Mouse (Mus musculus): ENCODE measurements around the gene Atf6. TPM values are rescaled to one million over a fixed set of nuclear protein-coding genes. Genes with fewer than 3 reads are reported as not detected.

Atf6 gene
- total and polyA plus RNA-seq, 2 experiments = 14.3 to 30.1 TPM

- no peak overlapping the region for H3K9ac ChIP-seq (ENCODE audit: low read depth, low read length)
- TF ChIP-seq CTCF (IDR thresholded peaks at IDR 0.05; ENCODE audit: low read depth, low read length) (no peak), POLR2A (IDR thresholded peaks at IDR 0.05; ENCODE audit: extremely low read depth, insufficient read depth, low read length) (no peak)
- WGBS = 55% methylated on average over 5 of the region's 5 CpGs
- no peak for DNase-seq (ENCODE audit: extremely low read depth, low read depth, low spot score)
- H3K4me1 ChIP-seq (ENCODE audit: control insufficient read depth, insufficient read depth, low read length) = peaks cover 20% of the 10 kb centered on the region
- no peaks in the 10 kb centered on the region for H3K79me2 ChIP-seq (ENCODE audit: control insufficient read depth, insufficient read depth, low read length)
- no peaks in the 10 kb centered on the region for H3K27me3 ChIP-seq (ENCODE audit: control insufficient read depth, insufficient read depth, low read length)
- no peak overlapping the region for H3K27ac ChIP-seq (replicated peaks; ENCODE audit: insufficient read depth, low read depth, low read length)
- H3K4me3 ChIP-seq (ENCODE audit: insufficient read depth, low read depth, low read length) = no peak overlapping the region
- no peaks in the 10 kb centered on the region for H3K36me3 ChIP-seq (ENCODE audit: control insufficient read depth, insufficient read depth, low read length)
These were observed 176.3 kb downstream of the Atf6 start for GRCm38 (mm10) chr1:170691301-170691700.

GRCm38 (mm10) chr1:170689773-170690172 lies 177.8 kb downstream of the Atf6 start:
- Histone ChIP-seq H3K4me1 (ENCODE audit: control insufficient read depth, insufficient read depth, low read length) (peaks cover 8% of the 10 kb centered on the region; the same call in 1 of the 2 replicates), H3K36me3 (ENCODE audit: control insufficient read depth, insufficient read depth, low read length) (no peaks in the 10 kb centered on the region), H3K27me3 (ENCODE audit: control insufficient read depth, insufficient read depth, low read length) (no peaks in the 10 kb centered on the region), H3K79me2 (ENCODE audit: control insufficient read depth, insufficient read depth, low read length) (no peaks in the 10 kb centered on the region), H3K27ac (replicated peaks; ENCODE audit: insufficient read depth, low read depth, low read length) (peak overlapping the region; percentile 73), H3K4me3 (ENCODE audit: insufficient read depth, low read depth, low read length) (no peak overlapping the region), H3K9ac (ENCODE audit: low read depth, low read length) (no peak overlapping the region)
- DNase-seq (ENCODE audit: extremely low read depth, low read depth, low spot score) = peak; percentile 87
- WGBS = 49% methylated on average over 8 of the region's 8 CpGs
- TF ChIP-seq POLR2A (IDR thresholded peaks at IDR 0.05; ENCODE audit: extremely low read depth, insufficient read depth, low read length) = no peak
- no peak for TF ChIP-seq CTCF (IDR thresholded peaks at IDR 0.05; ENCODE audit: low read depth, low read length)

- Histone ChIP-seq H3K27me3 (ENCODE audit: control insufficient read depth, insufficient read depth, low read length) (no peaks in the 10 kb centered on the region), H3K36me3 (ENCODE audit: control insufficient read depth, insufficient read depth, low read length) (no peaks in the 10 kb centered on the region), H3K9ac (ENCODE audit: low read depth, low read length) (no peak overlapping the region), H3K27ac (replicated peaks; ENCODE audit: insufficient read depth, low read depth, low read length) (no peak overlapping the region), H3K4me3 (ENCODE audit: insufficient read depth, low read depth, low read length) (no peak overlapping the region), H3K79me2 (ENCODE audit: control insufficient read depth, insufficient read depth, low read length) (no peaks in the 10 kb centered on the region), H3K4me1 (ENCODE audit: control insufficient read depth, insufficient read depth, low read length) (no peaks in the 10 kb centered on the region)
- no peak for TF ChIP-seq CTCF (IDR thresholded peaks at IDR 0.05; ENCODE audit: low read depth, low read length)
- no peak for TF ChIP-seq POLR2A (IDR thresholded peaks at IDR 0.05; ENCODE audit: extremely low read depth, insufficient read depth, low read length)
- 78% methylated on average over 6 of the region's 6 CpGs for WGBS
- DNase-seq (ENCODE audit: extremely low read depth, low read depth, low spot score) = no peak
These were observed 183.7 kb downstream of the Atf6 start for GRCm38 (mm10) chr1:170683863-170684262.

- 87% methylated on average over 2 of the region's 2 CpGs for WGBS
- H3K27ac ChIP-seq (replicated peaks; ENCODE audit: insufficient read depth, low read depth, low read length) = no peak overlapping the region
- H3K79me2 ChIP-seq (ENCODE audit: control insufficient read depth, insufficient read depth, low read length) = no peaks in the 10 kb centered on the region
- H3K36me3 ChIP-seq (ENCODE audit: control insufficient read depth, insufficient read depth, low read length) = no peaks in the 10 kb centered on the region
- no peaks in the 10 kb centered on the region for H3K4me1 ChIP-seq (ENCODE audit: control insufficient read depth, insufficient read depth, low read length)
- TF ChIP-seq POLR2A (IDR thresholded peaks at IDR 0.05; ENCODE audit: extremely low read depth, insufficient read depth, low read length) (no peak), CTCF (IDR thresholded peaks at IDR 0.05; ENCODE audit: low read depth, low read length) (no peak)
- DNase-seq (ENCODE audit: extremely low read depth, low read depth, low spot score) = no peak
- H3K9ac ChIP-seq (ENCODE audit: low read depth, low read length) = no peak overlapping the region
- no peak overlapping the region for H3K4me3 ChIP-seq (ENCODE audit: insufficient read depth, low read depth, low read length)
- no peaks in the 10 kb centered on the region for H3K27me3 ChIP-seq (ENCODE audit: control insufficient read depth, insufficient read depth, low read length)
These were observed 187.9 kb downstream of the Atf6 start for GRCm38 (mm10) chr1:170679624-170680023.

- Histone ChIP-seq H3K9ac (ENCODE audit: low read depth, low read length) (no peak overlapping the region), H3K4me1 (ENCODE audit: control insufficient read depth, insufficient read depth, low read length) (no peaks in the 10 kb centered on the region), H3K79me2 (ENCODE audit: control insufficient read depth, insufficient read depth, low read length) (no peaks in the 10 kb centered on the region), H3K27ac (replicated peaks; ENCODE audit: insufficient read depth, low read depth, low read length) (no peak overlapping the region), H3K4me3 (ENCODE audit: insufficient read depth, low read depth, low read length) (no peak overlapping the region), H3K27me3 (ENCODE audit: control insufficient read depth, insufficient read depth, low read length) (no peaks in the 10 kb centered on the region), H3K36me3 (ENCODE audit: control insufficient read depth, insufficient read depth, low read length) (no peaks in the 10 kb centered on the region)
- no peak for DNase-seq (ENCODE audit: extremely low read depth, low read depth, low spot score)
- 81% methylated on average over 4 of the region's 4 CpGs for WGBS
- TF ChIP-seq POLR2A (IDR thresholded peaks at IDR 0.05; ENCODE audit: extremely low read depth, insufficient read depth, low read length) (no peak), CTCF (IDR thresholded peaks at IDR 0.05; ENCODE audit: low read depth, low read length) (no peak)
These were observed 188.7 kb downstream of the Atf6 start for GRCm38 (mm10) chr1:170678861-170679260.

- Histone ChIP-seq H3K27ac (replicated peaks; ENCODE audit: insufficient read depth, low read depth, low read length) (no peak overlapping the region), H3K27me3 (ENCODE audit: control insufficient read depth, insufficient read depth, low read length) (no peaks in the 10 kb centered on the region), H3K36me3 (ENCODE audit: control insufficient read depth, insufficient read depth, low read length) (no peaks in the 10 kb centered on the region), H3K79me2 (ENCODE audit: control insufficient read depth, insufficient read depth, low read length) (no peaks in the 10 kb centered on the region), H3K9ac (ENCODE audit: low read depth, low read length) (no peak overlapping the region), H3K4me1 (ENCODE audit: control insufficient read depth, insufficient read depth, low read length) (no peaks in the 10 kb centered on the region), H3K4me3 (ENCODE audit: insufficient read depth, low read depth, low read length) (no peak overlapping the region)
- 90% methylated on average over 4 of the region's 4 CpGs for WGBS
- DNase-seq (ENCODE audit: extremely low read depth, low read depth, low spot score) = no peak
- TF ChIP-seq POLR2A (IDR thresholded peaks at IDR 0.05; ENCODE audit: extremely low read depth, insufficient read depth, low read length) (no peak), CTCF (IDR thresholded peaks at IDR 0.05; ENCODE audit: low read depth, low read length) (no peak)
These were observed 189.9 kb downstream of the Atf6 start for GRCm38 (mm10) chr1:170677681-170678080.

Data from liver, adult 2 months (tissue).